Mouse (Mus musculus) C2C12 (cell line): ENCODE results near the gene Dpp10.

ENCODE experiments used
- CEBPB ChIP-seq: IDR thresholded peaks from one replicate; pipeline ENCODE4 v1.6.1; 2011; ENCODE audit warnings: low read depth, mild to moderate bottlenecking, control low read depth, moderate library complexity
- CTCF ChIP-seq: IDR thresholded peaks from one replicate; pipeline ENCODE4 v1.5.1; 2011; ENCODE audit not compliant: control insufficient read depth, insufficient read depth, insufficient read length

DNA sequence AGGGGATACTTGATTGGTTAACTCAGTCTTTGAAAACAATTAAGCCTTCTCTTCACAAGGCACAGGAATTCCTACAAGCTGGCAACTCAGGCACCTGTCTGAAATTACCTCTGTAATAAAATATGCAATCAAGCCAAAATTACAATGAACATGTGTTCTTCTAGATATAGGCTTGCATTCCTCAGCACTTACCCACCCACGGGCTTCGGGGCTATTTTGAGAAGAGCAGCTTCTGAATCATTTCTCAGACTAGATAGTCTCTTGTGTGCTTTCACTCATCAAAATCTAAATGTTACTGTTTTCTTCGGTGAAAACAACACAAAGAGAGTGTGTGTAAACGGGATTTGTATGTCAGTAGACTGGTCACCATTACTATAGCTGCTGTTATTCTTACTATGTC lies 144.1 kb downstream of the Dpp10 start:
- TF ChIP-seq CEBPB (no peak), CTCF (no peak)
